Mouse (Mus musculus): ENCODE results near the gene Fam234b. TPM values are rescaled to one million over a fixed set of nuclear protein-coding genes. Genes with fewer than 3 reads are reported as not detected.

Gene Fam234b
- polyA plus RNA-seq, 1 experiment from 2014 or later, result 30.3 TPM

- peak; percentile 66 for ATAC-seq (ENCODE audit: insufficient read depth)
- Histone ChIP-seq H3K27me3 (peaks cover 50% of the 10 kb centered on the region), H3K4me1 (replicated peaks) (peaks cover 13% of the 10 kb centered on the region; the same call in 1 of the 2 replicates), H3K9me3 (replicated peaks) (no peaks in the 10 kb centered on the region), H3K4me2 (no peak overlapping the region), H3K36me3 (replicated peaks) (no peaks in the 10 kb centered on the region), H3K27ac (replicated peaks) (no peak overlapping the region), H3K9ac (no peak overlapping the region), H3K4me3 (replicated peaks) (no peak overlapping the region)
- 24% methylated on average over 3 of the region's 3 CpGs for WGBS (ENCODE audit: insufficient replicate concordance)
Measured at GRCm38 (mm10) chr6:135178599-135178998, 19.2 kb upstream of the Fam234b start.

GRCm38 (mm10) chr6:135182925-135183324 is 14.9 kb upstream of the Fam234b start:
- Histone ChIP-seq H3K36me3 (replicated peaks) (no peaks in the 10 kb centered on the region), H3K27me3 (peaks cover 39% of the 10 kb centered on the region), H3K4me3 (replicated peaks) (no peak overlapping the region), H3K9me3 (replicated peaks) (no peaks in the 10 kb centered on the region), H3K9ac (no peak overlapping the region), H3K4me1 (replicated peaks) (peaks cover 15% of the 10 kb centered on the region), H3K27ac (replicated peaks) (no peak overlapping the region), H3K4me2 (no peak overlapping the region)
- 41% methylated on average over 5 of the region's 5 CpGs for WGBS (ENCODE audit: insufficient replicate concordance)
- ATAC-seq (ENCODE audit: insufficient read depth), result peak; percentile 34; the same call in 1 of the 2 replicates

- H3K27ac ChIP-seq (replicated peaks), result no peak overlapping the region
- ATAC-seq (ENCODE audit: insufficient read depth), result no peak
- H3K4me3 ChIP-seq (replicated peaks), result no peak overlapping the region
- no peak overlapping the region for H3K9ac ChIP-seq
- 28% methylated on average over 8 of the region's 8 CpGs for WGBS (ENCODE audit: insufficient replicate concordance)
- H3K27me3 ChIP-seq, result peaks cover 29% of the 10 kb centered on the region
- H3K9me3 ChIP-seq (replicated peaks), result no peaks in the 10 kb centered on the region
- H3K4me1 ChIP-seq (replicated peaks), result peaks cover 10% of the 10 kb centered on the region
- no peak overlapping the region for H3K4me2 ChIP-seq
- H3K36me3 ChIP-seq (replicated peaks), result no peaks in the 10 kb centered on the region
Measured at GRCm38 (mm10) chr6:135183961-135184360, 13.8 kb upstream of the Fam234b start.

GRCm38 (mm10) chr6:135187076-135187917 is 10.5 kb upstream of the Fam234b start:
- Histone ChIP-seq H3K27ac (replicated peaks) (no peak overlapping the region), H3K36me3 (replicated peaks) (peaks cover 8% of the 10 kb centered on the region), H3K4me3 (replicated peaks) (no peak overlapping the region), H3K9ac (no peak overlapping the region), H3K27me3 (no peaks in the 10 kb centered on the region), H3K9me3 (replicated peaks) (no peaks in the 10 kb centered on the region), H3K4me1 (replicated peaks) (peaks cover 27% of the 10 kb centered on the region), H3K4me2 (no peak overlapping the region)
- 58% methylated on average over 10 of the region's 10 CpGs for WGBS (ENCODE audit: insufficient replicate concordance)
- ATAC-seq (ENCODE audit: insufficient read depth), result no peak

GRCm38 (mm10) chr6:135188629-135189028 is 9.1 kb upstream of the Fam234b start:
- Histone ChIP-seq H3K4me3 (replicated peaks) (no peak overlapping the region), H3K27me3 (no peaks in the 10 kb centered on the region), H3K9ac (no peak overlapping the region), H3K36me3 (replicated peaks) (peaks cover 21% of the 10 kb centered on the region), H3K27ac (replicated peaks) (no peak overlapping the region), H3K4me2 (no peak overlapping the region), H3K4me1 (replicated peaks) (peaks cover 28% of the 10 kb centered on the region), H3K9me3 (replicated peaks) (no peaks in the 10 kb centered on the region)
- WGBS (ENCODE audit: insufficient replicate concordance), result 21% methylated on average over 4 of the region's 4 CpGs
- ATAC-seq (ENCODE audit: insufficient read depth), result no peak

- Histone ChIP-seq H3K36me3 (replicated peaks) (peaks cover 30% of the 10 kb centered on the region), H3K4me3 (replicated peaks) (no peak overlapping the region), H3K27ac (replicated peaks) (no peak overlapping the region), H3K4me1 (replicated peaks) (peaks cover 40% of the 10 kb centered on the region), H3K9ac (no peak overlapping the region), H3K4me2 (no peak overlapping the region), H3K27me3 (no peaks in the 10 kb centered on the region), H3K9me3 (replicated peaks) (no peaks in the 10 kb centered on the region)
- no peak for ATAC-seq (ENCODE audit: insufficient read depth)
- 78% methylated on average over 6 of the region's 6 CpGs for WGBS (ENCODE audit: insufficient replicate concordance)
Measured at GRCm38 (mm10) chr6:135190122-135190521, 7.7 kb upstream of the Fam234b start.

GRCm38 (mm10) chr6:135191906-135192305 is 5.9 kb upstream of the Fam234b start:
- no peak overlapping the region for H3K4me2 ChIP-seq
- H3K36me3 ChIP-seq (replicated peaks), result peaks cover 30% of the 10 kb centered on the region
- no peak for ATAC-seq (ENCODE audit: insufficient read depth)
- H3K4me1 ChIP-seq (replicated peaks), result peaks cover 54% of the 10 kb centered on the region
- no peak overlapping the region for H3K9ac ChIP-seq
- H3K27me3 ChIP-seq, result no peaks in the 10 kb centered on the region
- H3K9me3 ChIP-seq (replicated peaks), result no peaks in the 10 kb centered on the region
- H3K4me3 ChIP-seq (replicated peaks), result no peak overlapping the region
- WGBS (ENCODE audit: insufficient replicate concordance), result 91% methylated on average over 1 of the region's 1 CpGs
- H3K27ac ChIP-seq (replicated peaks), result no peak overlapping the region

- H3K27ac ChIP-seq (replicated peaks), result no peak overlapping the region
Measured at GRCm38 (mm10) chr6:135192993-135193392, 4.8 kb upstream of the Fam234b start.

GRCm38 (mm10) chr6:135193733-135194132 is 4.0 kb upstream of the Fam234b start:
- peaks cover 30% of the 10 kb centered on the region for H3K36me3 ChIP-seq (replicated peaks)
- no peaks in the 10 kb centered on the region for H3K27me3 ChIP-seq
- H3K4me2 ChIP-seq, result no peak overlapping the region
- peaks cover 54% of the 10 kb centered on the region for H3K4me1 ChIP-seq (replicated peaks)
- H3K9me3 ChIP-seq (replicated peaks), result no peaks in the 10 kb centered on the region
- H3K9ac ChIP-seq, result no peak overlapping the region
- H3K4me3 ChIP-seq (replicated peaks), result no peak overlapping the region
- WGBS (ENCODE audit: insufficient replicate concordance), result 76% methylated on average over 4 of the region's 4 CpGs
- 0 out of 2 replicates have a peak overlapping the region, but pooled peaks have one; percentile 96 for H3K27ac ChIP-seq (replicated peaks)
- ATAC-seq (ENCODE audit: insufficient read depth), result no peak

More at GRCm38 (mm10) chr6:135192993-135193392, 4.8 kb upstream of the Fam234b start:
- Histone ChIP-seq H3K4me3 (replicated peaks) (no peak overlapping the region), H3K36me3 (replicated peaks) (peaks cover 30% of the 10 kb centered on the region), H3K4me2 (no peak overlapping the region), H3K27me3 (no peaks in the 10 kb centered on the region), H3K9ac (no peak overlapping the region), H3K9me3 (replicated peaks) (no peaks in the 10 kb centered on the region), H3K4me1 (replicated peaks) (peaks cover 54% of the 10 kb centered on the region)
- ATAC-seq (ENCODE audit: insufficient read depth), result no peak
- 87% methylated on average over 8 of the region's 8 CpGs for WGBS (ENCODE audit: insufficient replicate concordance)

- H3K4me3 ChIP-seq (replicated peaks), result peak overlapping the region; percentile 93
- H3K9ac ChIP-seq, result peak overlapping the region; percentile 35; the same call in 1 of the 2 replicates
- peak overlapping the region; percentile 73 for H3K4me2 ChIP-seq
- peaks cover 60% of the 10 kb centered on the region for H3K4me1 ChIP-seq (replicated peaks)
- peaks cover 25% of the 10 kb centered on the region for H3K36me3 ChIP-seq (replicated peaks)
- peak overlapping the region; percentile 96 for H3K27ac ChIP-seq (replicated peaks)
- no peaks in the 10 kb centered on the region for H3K9me3 ChIP-seq (replicated peaks)
- H3K27me3 ChIP-seq, result no peaks in the 10 kb centered on the region
- ATAC-seq (ENCODE audit: insufficient read depth), result 0 out of 2 replicates have a peak, but pooled peaks have one; percentile 16
- WGBS (ENCODE audit: insufficient replicate concordance), result 55% methylated on average over 4 of the region's 4 CpGs
Measured at GRCm38 (mm10) chr6:135194907-135195306, 2.9 kb upstream of the Fam234b start.

- peak; percentile 79 for ATAC-seq (ENCODE audit: insufficient read depth)
- Histone ChIP-seq H3K9me3 (replicated peaks) (no peaks in the 10 kb centered on the region), H3K4me1 (replicated peaks) (peaks cover 61% of the 10 kb centered on the region), H3K4me2 (peak overlapping the region; percentile 73), H3K27me3 (no peaks in the 10 kb centered on the region), H3K9ac (peak overlapping the region; percentile 97), H3K27ac (replicated peaks) (peak overlapping the region; percentile 96), H3K36me3 (replicated peaks) (peaks cover 30% of the 10 kb centered on the region), H3K4me3 (replicated peaks) (peak overlapping the region; percentile 93)
- WGBS (ENCODE audit: insufficient replicate concordance), result 12% methylated on average over 8 of the region's 8 CpGs
Measured at GRCm38 (mm10) chr6:135196707-135197106, 1.1 kb upstream of the Fam234b start.

All from liver, embryonic 15.5 days (tissue).